Mouse (Mus musculus) large intestine, adult 2 months (tissue): ENCODE results near the gene Gdf2. TPM values are rescaled to one million over a fixed set of nuclear protein-coding genes. Genes with fewer than 3 reads are reported as not detected.

ENCODE experiments used
- DNase-seq: peaks from one replicate; pipeline ENCODE4 v3.0.0-alpha.2; 2012; ENCODE audit warnings: low read depth, low spot score
- WGBS: fragments of 180-500 bp; shearing (Covaris S2); methylation state at CpG from one replicate; pipeline ENCODE4 v1.1.7; 2018; 5-methylcytosine and 5-hydroxymethylcytosine counted together
- polyA plus RNA-seq: library from polyadenylated mRNA; depleted of rRNA; stranded (reverse); fragments of >200 nt; gene quantifications from 2 replicates; pipeline ENCODE4 v1.2.3, GENCODE M21; 2012; rRNA removed

The Gdf2 gene
- polyA plus RNA-seq: not detected in 2 replicates

- 66% methylated on average over 8 of the region's 8 CpGs for WGBS
- no peak for DNase-seq
Measured at GRCm38 (mm10) chr14:33940739-33941138, at the start of gene Gdf2. TSS of gene Gdf2 (plus strand) at chr14:33941039.

- no peak for DNase-seq
- WGBS: 83% methylated on average over 3 of the region's 3 CpGs
Measured at GRCm38 (mm10) chr14:33891507-33891906, 49.3 kb upstream of the Gdf2 start.

DNA sequence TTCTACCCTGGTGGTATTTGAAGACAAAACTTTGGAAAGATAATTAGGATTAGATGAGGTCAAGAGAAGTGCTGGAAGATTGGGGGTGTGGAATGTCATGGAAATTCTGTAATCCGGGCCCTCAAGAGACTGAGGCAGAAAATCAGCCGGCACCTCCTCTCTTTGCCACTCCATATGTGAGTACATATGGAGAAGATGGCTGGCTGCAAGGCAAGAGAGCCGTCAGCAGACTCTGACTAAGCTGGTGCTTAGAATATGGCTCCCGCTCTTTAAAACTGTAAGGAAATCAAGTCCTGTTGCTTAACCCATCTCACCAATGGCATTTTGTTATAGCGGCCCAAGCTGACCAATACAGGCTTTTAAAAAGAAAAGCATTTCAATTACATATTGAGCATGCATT is 45.1 kb upstream of the Gdf2 start:
- 88% methylated on average over 5 of the region's 5 CpGs for WGBS
- DNase-seq: no peak

GRCm38 (mm10) chr14:33896628-33897300 is 44.1 kb upstream of the Gdf2 start:
- 49% methylated on average over 9 of the region's 9 CpGs for WGBS
- no peak for DNase-seq

- 84% methylated on average over 4 of the region's 4 CpGs for WGBS
- DNase-seq: no peak
Measured at GRCm38 (mm10) chr14:33902783-33903182, 38.1 kb upstream of the Gdf2 start.

- WGBS: 69% methylated on average over 1 of the region's 1 CpGs
- no peak for DNase-seq
Measured at GRCm38 (mm10) chr14:33903199-33903598, 37.6 kb upstream of the Gdf2 start.

DNA sequence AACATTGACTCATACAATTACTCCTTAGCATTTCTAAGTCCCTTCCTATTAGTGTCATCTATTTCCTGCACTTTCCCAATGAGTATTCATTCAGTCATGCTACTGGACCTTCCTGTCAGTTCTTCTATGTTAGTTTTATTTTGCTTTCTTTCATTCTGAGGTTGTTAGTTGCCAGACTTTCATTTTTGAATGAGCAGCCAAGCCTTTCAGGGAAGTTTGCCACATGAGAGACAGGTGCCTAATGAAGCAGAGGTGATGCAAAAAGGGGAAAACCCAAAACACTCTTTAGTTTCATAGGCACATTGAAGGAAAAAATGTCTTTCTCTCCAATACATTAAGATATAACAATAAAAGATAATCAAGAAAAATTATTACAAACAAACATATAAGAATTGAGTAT is 36.0 kb upstream of the Gdf2 start:
- no peak for DNase-seq

DNA sequence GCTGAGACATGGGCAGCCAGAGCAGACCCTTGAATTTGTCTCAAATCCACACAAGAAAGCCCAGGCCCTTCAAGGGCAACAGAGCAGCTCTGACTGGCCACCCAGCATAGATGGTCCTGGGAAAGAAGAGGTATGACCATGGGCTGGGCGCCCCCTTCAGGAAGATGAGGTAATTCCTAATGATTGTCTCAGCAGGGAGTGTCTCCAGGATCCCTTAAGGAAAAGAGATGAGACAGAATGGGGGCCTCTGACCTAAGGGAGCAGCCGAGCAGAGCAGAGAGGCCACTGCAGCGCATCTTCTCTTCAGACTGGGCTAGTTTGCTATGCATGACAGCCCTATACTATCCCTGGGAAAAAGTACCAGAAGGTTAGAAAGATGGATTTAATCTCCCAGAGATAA is 27.1 kb upstream of the Gdf2 start:
- no peak for DNase-seq
- 31% methylated on average over 3 of the region's 3 CpGs for WGBS

DNA sequence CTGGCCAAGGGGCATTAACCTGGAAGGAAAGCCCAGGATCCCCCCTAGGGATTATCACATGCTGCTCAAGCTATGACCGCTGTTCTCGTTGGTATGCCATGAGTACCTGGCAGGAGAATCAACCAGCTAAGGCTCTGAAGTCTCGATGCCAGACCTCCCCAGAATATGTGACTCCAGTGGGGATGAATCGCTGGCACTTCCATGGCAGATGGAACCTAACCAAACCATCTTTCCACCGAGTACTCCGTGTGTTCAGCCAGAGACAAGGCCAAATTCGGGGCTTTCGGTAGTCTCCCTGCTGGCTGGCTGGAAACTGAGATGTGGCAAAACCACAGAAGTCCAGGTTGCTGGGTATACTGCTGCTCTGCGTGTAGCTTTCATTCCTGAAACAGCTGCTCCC is 26.6 kb upstream of the Gdf2 start:
- DNase-seq: no peak
- 85% methylated on average over 9 of the region's 9 CpGs for WGBS

DNA sequence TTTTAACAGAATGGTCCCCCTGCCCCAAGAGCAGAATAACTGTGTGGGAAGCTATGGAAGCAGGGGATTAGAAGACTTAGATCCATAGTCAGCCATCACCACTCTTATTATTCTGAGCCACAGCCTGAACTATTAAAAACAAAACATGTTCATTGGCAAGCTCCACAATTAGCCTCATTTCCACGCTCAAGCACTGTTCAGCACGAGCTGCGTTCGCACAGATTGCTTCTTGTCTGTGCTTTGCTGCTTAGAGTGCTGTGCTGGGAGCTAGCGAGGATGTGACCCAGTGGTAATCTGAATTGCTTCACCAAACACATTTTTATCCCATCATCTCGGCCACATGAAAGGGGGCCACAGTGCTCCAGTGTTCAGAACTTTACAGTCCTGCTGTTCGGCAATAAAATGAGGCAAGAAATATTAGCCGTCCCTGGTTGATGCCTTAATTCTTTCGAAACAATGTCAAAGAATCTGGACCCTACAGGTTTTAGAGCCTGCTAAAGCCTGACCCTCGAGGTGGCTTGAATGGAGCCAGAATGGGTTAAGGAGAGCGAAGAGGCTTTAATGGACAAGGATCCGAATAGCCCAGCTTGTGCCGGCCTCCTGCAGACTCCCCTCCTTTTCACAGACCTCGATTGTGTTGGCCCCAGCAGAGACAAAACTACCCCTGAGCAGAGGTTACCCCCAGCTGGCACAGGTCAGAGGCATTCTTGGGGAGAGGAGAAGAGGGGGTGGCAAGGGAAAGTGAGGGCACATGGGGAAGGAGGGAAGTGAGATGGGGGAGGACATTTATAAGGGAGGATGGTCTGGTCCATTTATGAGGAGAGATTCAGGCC is 19.9 kb upstream of the Gdf2 start:
- no peak for DNase-seq
- 49% methylated on average over 14 of the region's 14 CpGs for WGBS

DNA sequence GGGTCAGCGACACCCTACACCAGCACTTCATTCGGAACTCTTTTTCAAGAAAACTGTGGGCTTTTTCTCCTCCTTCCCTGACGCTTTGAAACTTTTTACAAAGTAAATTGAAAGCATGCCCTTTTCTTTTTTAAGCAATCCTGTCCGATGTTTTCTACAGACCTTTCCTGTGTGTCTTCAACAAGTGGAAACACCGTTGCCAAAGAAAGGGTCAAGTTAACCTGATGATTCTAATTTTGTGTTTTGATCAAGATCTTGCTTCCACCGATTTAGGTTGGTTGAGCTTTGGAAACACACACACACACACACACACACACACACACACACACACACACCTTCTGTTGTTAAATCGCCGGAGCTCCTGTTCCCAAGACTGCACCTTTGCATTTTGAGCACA is 18.1 kb upstream of the Gdf2 start:
- WGBS: 27% methylated on average over 8 of the region's 8 CpGs
- DNase-seq: no peak

DNA sequence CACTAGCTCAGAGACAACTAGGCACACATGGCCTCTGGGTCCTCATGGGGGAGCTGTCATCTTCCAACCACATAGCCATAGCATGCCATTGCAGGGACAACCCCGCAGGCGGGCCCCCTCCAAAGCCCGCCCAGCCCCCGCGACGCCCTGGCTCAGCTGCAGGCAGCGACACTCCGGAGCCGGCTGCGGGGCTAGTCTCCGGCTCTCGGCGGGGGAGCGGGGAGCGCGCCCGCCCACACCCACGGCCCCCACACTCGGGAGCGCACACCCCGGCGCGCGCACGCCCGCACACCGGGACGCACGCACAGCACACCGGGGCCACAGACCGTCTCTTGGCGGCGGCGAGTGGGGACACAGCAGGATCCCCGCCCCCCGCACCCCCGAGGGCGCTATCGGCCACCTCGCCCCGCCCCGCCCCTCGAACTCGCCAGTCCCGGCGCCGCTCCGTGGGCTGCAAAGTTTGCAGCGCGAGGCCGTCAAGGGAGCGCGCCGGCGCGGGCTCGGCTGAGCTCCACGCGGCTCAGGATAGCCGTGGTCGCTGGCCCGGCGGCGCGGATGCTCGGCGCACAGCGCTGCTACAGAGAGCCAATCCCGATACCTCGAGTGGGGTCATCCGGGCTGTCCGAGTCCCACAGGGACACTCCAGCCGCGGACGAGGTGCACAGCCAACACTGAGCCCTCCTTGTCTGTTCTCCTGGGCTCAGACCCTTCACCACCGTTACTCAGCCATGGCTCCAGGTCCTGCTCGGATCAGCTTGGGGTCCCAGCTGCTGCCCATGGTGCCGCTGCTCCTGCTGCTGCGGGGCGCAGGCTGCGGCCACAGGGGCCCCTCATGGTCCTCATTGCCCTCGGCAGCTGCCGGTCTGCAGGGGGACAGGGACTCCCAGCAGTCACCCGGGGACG is 17.4 kb upstream of the Gdf2 start, which contains the start of gene Gdf10:
Gdf10 (plus strand) TSS at position 420 of the 903 bp plus-strand sequence.
- no peak for DNase-seq
- WGBS: 3% methylated on average over 85 of the region's 85 CpGs

- no peak for DNase-seq
- 58% methylated on average over 17 of the region's 17 CpGs for WGBS
Measured at GRCm38 (mm10) chr14:33931853-33932252, 9.0 kb upstream of the Gdf2 start.

GRCm38 (mm10) chr14:33932935-33933703 is 7.7 kb upstream of the Gdf2 start:
- no peak for DNase-seq
- 64% methylated on average over 10 of the region's 10 CpGs for WGBS

DNA sequence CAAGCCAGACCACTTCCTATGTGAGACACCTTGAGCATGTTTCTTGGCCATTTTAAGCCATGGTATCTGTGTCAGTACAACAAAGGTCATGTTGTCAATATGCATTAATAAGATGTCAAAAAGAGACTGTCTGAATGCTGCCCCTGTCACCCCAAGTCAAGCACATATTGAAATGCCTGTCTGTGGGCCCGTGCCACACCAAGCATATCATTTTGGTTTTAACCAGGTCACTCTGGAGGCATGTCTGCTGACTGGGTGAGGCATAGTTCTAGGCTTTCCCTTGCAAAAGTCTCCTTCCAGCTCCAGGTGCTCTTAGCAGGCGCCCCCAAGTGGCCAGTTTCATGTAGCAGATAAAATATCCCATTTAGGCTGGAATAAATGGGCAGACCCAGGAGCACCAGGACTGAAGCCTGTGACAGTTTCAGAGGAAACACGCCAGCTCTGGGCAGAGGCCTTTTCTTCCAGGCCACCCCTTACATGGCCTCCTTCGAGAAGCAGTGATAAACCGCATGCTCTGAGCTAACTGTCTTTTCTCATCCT is 7.0 kb upstream of the Gdf2 start:
- DNase-seq: no peak
- WGBS: 33% methylated on average over 5 of the region's 5 CpGs

DNA sequence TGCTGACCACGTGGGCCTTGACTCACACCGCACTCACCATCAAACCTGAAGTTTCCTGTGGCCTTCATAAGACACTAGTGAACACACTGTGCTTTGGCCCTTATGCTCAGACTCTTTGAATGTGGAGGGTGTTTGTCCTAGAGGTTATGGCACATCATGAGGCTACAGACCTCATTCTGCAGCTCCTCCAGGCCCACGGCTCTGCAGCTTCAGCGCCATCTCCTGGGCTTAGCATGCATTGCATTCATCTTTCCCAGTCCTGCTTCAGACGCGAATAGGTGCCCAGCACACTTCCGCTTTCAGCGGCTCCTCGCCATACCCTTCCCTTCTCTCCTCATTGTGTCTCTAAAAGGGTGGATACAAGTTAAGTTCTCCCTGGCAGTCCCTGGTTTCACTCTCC is 1.7 kb upstream of the Gdf2 start:
- DNase-seq: no peak
- WGBS: 28% methylated on average over 9 of the region's 9 CpGs

- DNase-seq: no peak
- WGBS: 73% methylated on average over 5 of the region's 5 CpGs
Measured at GRCm38 (mm10) chr14:33942222-33942621, 1.4 kb downstream of the Gdf2 start.

GRCm38 (mm10) chr14:33946125-33946524 is 5.3 kb downstream of the Gdf2 start:
- no peak for DNase-seq
- WGBS: 65% methylated on average over 6 of the region's 6 CpGs
